Mouse (Mus musculus): Measurements from ENCODE around the gene Rhag. TPM values are rescaled to one million over a fixed set of nuclear protein-coding genes. Genes with fewer than 3 reads are reported as not detected.

Gene Rhag
- polyA plus RNA-seq, 1 experiment: not detected

DNA sequence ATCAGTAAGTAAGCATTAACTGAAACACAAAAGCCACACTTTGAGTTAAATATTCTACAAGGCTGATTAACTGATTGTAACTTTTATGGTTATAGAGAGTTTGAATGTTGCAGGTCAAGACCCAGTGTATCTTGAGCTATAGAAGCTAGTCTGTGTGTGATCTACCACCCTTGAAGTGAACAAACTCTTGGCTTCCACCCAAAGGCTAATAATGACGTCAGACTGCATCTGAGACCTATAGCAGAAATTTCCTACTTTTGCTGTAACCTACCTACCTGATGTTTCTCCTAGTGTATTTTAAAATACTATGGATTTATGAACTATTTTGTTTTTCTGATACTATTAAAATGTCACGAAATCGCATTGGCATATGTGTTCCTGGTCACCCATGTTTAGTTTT, 63.8 kb downstream of the Rhag start:
- no peak for DNase-seq (ENCODE audit: low read depth)

DNA sequence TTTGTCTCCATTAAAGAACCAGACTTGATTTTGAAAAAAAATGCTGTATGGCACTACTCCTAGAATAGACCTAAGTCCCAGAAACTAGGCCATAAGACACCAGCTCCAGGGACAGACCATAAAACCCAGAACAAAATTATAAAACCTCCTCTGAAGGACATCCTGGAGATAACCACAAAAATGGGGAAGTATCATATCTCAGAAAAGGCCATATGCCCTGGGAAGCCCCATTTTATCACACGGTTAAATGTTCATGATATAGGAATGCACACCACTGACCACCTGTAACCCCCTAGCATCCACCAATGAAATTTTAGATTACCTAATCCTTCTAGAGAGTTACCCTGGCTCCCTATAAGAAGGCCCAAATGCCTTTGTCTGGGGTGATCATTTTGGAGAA, 64.6 kb downstream of the Rhag start:
- DNase-seq (ENCODE audit: low read depth): no peak

GRCm38 (mm10) chr17:40877741-40878140, 66.8 kb downstream of the Rhag start:
- no peak for DNase-seq (ENCODE audit: low read depth)

DNA sequence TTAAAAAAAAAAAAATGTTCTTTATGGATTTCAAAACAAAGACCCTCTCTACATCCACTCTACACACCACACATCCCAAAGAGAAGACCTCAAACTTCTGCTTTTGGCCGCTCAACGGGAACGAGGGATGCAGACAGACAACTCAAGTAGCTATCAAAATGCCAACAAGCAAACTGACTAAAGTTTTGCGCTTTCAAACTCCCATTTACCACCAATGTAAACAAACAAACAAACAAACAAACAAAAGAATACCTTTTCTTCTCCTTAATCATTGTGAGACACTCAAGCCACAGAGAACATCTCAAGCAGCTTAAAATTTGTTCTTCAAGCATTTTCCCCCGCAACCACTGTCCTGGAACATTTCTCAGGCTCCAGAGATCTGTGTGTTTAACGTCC, 68.6 kb downstream of the Rhag start:
- no peak for DNase-seq (ENCODE audit: low read depth)

DNA sequence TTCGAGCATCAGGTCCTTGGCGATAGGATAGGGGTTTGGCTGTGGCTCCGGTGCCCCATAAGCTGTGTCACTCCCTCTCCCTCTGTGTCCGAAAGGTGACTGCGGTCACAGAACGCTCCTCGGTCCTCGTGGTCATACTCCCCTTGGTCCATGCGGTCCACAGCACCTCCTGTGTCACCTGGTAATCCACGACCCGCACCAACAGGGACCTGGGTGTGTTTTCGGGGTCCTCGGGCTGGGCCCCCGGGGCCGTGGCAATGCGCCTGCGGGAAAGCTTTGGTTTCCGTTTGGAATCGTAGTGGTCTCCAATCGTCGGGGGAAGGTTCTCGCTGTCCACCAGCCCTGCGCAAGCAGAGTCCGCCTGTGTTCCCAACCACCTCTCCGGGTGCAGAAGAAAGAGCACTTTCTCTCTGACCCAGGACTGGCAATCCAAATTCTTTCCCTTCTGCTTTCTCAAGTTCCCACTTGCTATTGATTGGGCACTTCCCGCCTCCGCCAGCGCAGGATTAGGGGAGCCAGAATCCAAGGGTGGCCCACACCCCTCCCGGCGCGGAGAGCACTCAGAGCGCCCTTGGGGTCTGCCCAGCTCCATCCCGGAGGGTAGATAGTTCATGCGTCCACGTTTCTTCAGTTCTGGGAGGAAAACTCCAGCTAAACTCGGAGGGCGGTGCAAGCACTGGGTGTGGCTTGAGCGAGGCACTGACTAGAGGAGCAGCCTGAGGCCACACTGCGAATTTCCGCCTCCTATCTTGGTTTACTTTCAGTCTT, 69.2 kb downstream of the Rhag start, which contains the start of gene 9130008F23Rik:
9130008F23Rik (minus strand) TSS at position 636 of the 768 bp plus-strand sequence.
- no peak for DNase-seq (ENCODE audit: low read depth)

DNA sequence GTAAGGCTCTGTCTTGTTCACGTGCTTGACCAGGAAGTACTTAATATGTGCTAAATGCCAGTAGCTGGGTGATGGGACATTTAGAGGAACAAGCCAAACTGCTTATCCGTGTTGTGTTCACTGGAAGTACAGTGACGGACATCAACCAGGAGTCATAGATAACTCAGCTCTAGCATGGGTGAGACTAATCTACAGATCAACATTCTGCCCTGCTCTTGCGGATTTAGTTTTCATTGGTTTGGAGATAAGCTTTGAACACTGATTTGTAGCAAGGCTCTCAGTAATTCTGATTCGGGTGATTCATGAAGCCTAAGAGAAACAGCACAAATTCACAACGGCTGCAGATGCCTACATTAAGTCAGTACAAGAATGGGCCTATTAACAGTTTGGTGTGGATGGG, 71.2 kb downstream of the Rhag start:
- no peak for DNase-seq (ENCODE audit: low read depth)

- peak; percentile 34 for DNase-seq (ENCODE audit: low read depth)
These were observed 74.2 kb downstream of the Rhag start for GRCm38 (mm10) chr17:40885155-40885554.

- DNase-seq (ENCODE audit: low read depth): no peak
These were observed 77.1 kb downstream of the Rhag start for GRCm38 (mm10) chr17:40887849-40888536.

Other genes starting within 250 kb of the Rhag start
- not detected in 2 replicates for gene Esp6, start 249.6 kb upstream of the Rhag start, polyA plus RNA-seq (2012; rRNA removed)
- gene Esp4, start 212.5 kb upstream of the Rhag start, polyA plus RNA-seq (2012; rRNA removed): not detected in 2 replicates
- gene Esp3, start 179.1 kb upstream of the Rhag start, polyA plus RNA-seq (2012; rRNA removed): not detected in 2 replicates
- not detected in 2 replicates for gene Esp1, start 84.0 kb upstream of the Rhag start, polyA plus RNA-seq (2012; rRNA removed)
- 7.5 and 9.3 TPM in 2 replicates for gene Crisp2, start 4.1 kb upstream of the Rhag start, polyA plus RNA-seq (2012; rRNA removed)
- gene 9130008F23Rik, start 69.4 kb downstream of the Rhag start, polyA plus RNA-seq (2012; rRNA removed): 4.2 and 4.3 TPM in 2 replicates
- gene Glyatl3, start 103.2 kb downstream of the Rhag start, polyA plus RNA-seq (2012; rRNA removed): not detected in 2 replicates
- gene Mut, start 123.6 kb downstream of the Rhag start, polyA plus RNA-seq (2012; rRNA removed): 21.7 and 23.4 TPM in 2 replicates
- 0.62 and 0.74 TPM in 2 replicates for gene Cenpq, start 123.9 kb downstream of the Rhag start, polyA plus RNA-seq (2012; rRNA removed)